Mouse (Mus musculus) thymus, adult 2 months (tissue): Measurements from ENCODE around the gene Zbtb22. TPM values are rescaled to one million over a fixed set of nuclear protein-coding genes. Genes with fewer than 3 reads are reported as not detected.

Experiments used
- DNase-seq: peaks from one replicate; pipeline ENCODE4 v3.0.0; 2021
- H3K27ac ChIP-seq: fragments of 200-500 bp; 2 replicates; pipeline ENCODE4 v1.5.1; 2012; ENCODE audit warnings: low read length, control low read depth; ENCODE audit not compliant: control insufficient read depth, insufficient read depth
- H3K27me3 ChIP-seq: fragments of 200-500 bp; 2 replicates; pipeline ENCODE4 v1.6.1; 2012; ENCODE audit warnings: mild to moderate bottlenecking, low read length, moderate library complexity, mixed read lengths; ENCODE audit not compliant: control insufficient read depth, insufficient read depth
- H3K36me3 ChIP-seq: fragments of 200-500 bp; 2 replicates; pipeline ENCODE4 v1.6.1; 2012; ENCODE audit warnings: mild to moderate bottlenecking, low read length, moderate library complexity; ENCODE audit not compliant: control insufficient read depth, insufficient read depth
- H3K4me1 ChIP-seq: fragments of 200-500 bp; replicated peaks from 2 replicates; pipeline ENCODE4 v1.6.1; 2012; ENCODE audit warnings: low read length; ENCODE audit not compliant: control insufficient read depth, insufficient read depth
- H3K4me3 ChIP-seq: fragments of 200-500 bp; 2 replicates; pipeline ENCODE4 v1.5.1; 2012; ENCODE audit warnings: mild to moderate bottlenecking, low read length, control low read depth, moderate library complexity; ENCODE audit not compliant: control insufficient read depth, insufficient read depth
- CTCF ChIP-seq: fragments of 200-500 bp; IDR thresholded peaks from 2 replicates; pipeline ENCODE4 v1.5.1; 2012; ENCODE audit warnings: mild to moderate bottlenecking, control low read depth, low read length, moderate library complexity, borderline replicate concordance; ENCODE audit not compliant: control insufficient read depth, poor library complexity, insufficient read depth; ENCODE audit errors: extremely low read depth
- POLR2A ChIP-seq: fragments of 200-500 bp; IDR thresholded peaks from 2 replicates; pipeline ENCODE4 v1.6.1; 2012; ENCODE audit warnings: mild to moderate bottlenecking, low read length, control low read depth, moderate library complexity; ENCODE audit not compliant: control insufficient read depth, poor library complexity, insufficient read depth; ENCODE audit errors: extremely low read depth
- WGBS: fragments of 180-500 bp; shearing (Covaris S2); methylation state at CpG from one replicate; pipeline ENCODE4 v1.1.7; 2018; 5-methylcytosine and 5-hydroxymethylcytosine counted together
- polyA plus RNA-seq: library from polyadenylated mRNA; depleted of rRNA; stranded (reverse); fragments of >200 nt; gene quantifications from 2 replicates; pipeline ENCODE4 v1.2.3, GENCODE M21; 2012

Zbtb22 gene
- polyA plus RNA-seq, 1 experiment, result 120 TPM

GRCm38 (mm10) chr17:33908331-33909076, 7.2 kb upstream of the Zbtb22 start:
- peaks cover 21% of the 10 kb centered on the region for H3K4me1 ChIP-seq
- H3K4me3 ChIP-seq, result peak overlapping the region; percentile 62
- WGBS, result under 1% methylated on average over 44 of the region's 44 CpGs
- H3K27ac ChIP-seq, result peak overlapping the region; percentile 18
- no peak for TF ChIP-seq POLR2A
- peak; percentile 50 for DNase-seq
- H3K27me3 ChIP-seq, result no peaks in the 10 kb centered on the region
- peaks cover 19% of the 10 kb centered on the region for H3K36me3 ChIP-seq

DNA sequence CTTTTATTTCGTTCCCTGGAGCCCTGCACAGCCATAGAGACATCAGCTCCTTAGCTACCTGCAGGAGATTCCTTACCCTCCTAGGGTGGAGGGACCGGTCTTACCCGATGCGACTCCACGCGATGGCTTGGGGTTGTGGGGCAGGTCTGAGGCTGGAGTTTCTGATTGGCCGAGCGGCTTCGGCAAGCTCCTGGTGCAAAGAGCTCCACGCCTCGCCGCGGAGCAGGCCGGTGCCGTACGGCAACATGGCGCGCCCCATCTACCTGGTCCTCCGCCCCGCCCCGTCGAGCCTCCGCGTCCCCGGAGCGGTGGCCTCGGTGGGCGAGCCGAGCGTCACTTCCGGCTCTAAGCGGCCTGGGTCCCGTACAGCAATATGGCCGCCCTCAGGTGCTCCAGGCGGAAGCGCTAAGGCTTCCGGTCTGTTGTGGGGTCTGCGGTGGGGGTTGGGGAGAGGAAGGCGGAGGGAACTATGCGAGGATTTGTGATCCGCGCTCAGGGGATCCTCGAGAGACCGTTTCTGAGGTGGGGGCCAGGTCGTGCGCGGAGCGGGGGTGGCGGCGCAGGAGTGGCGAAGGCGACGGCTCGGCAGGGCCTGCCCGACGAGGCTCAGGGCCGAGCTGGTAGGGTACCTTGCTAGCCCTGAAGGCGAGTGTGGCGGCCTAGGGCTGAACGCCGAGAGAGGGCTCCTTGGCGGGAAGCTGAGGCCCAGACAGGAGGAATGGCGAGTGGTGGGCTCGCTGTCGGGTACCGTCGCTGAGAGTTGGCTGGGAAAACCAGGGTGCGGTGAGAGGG, 6.4 kb upstream of the Zbtb22 start, which contains the start of gene Daxx:
TSS of gene Daxx (plus strand) at position 338 of the 792 bp plus-strand sequence.
- no peaks in the 10 kb centered on the region for H3K27me3 ChIP-seq
- peak within 1 kb of the TSS; percentile 94 for H3K4me3 ChIP-seq
- peak within 1 kb of the TSS; percentile 85 for H3K27ac ChIP-seq
- peaks cover 18% of the 10 kb centered on the region for H3K4me1 ChIP-seq
- TF ChIP-seq CTCF, result peak; percentile 46; the same call in 1 of the 2 replicates
- TF ChIP-seq POLR2A, result peak; percentile 70
- peak; percentile 99 for DNase-seq
- H3K36me3 ChIP-seq, result peaks cover 25% of the 10 kb centered on the region
- 2% methylated on average over 68 of the region's 68 CpGs for WGBS

GRCm38 (mm10) chr17:33909869-33910250, 5.8 kb upstream of the Zbtb22 start:
- no peaks in the 10 kb centered on the region for H3K27me3 ChIP-seq
- WGBS, result under 1% methylated on average over 14 of the region's 14 CpGs
- peak overlapping the region; percentile 85 for H3K27ac ChIP-seq
- H3K36me3 ChIP-seq, result peaks cover 25% of the 10 kb centered on the region
- TF ChIP-seq CTCF, result no peak
- no peak; the same call in 1 of the 2 replicates for TF ChIP-seq POLR2A
- DNase-seq, result peak; percentile 58
- peaks cover 19% of the 10 kb centered on the region for H3K4me1 ChIP-seq
- H3K4me3 ChIP-seq, result peak overlapping the region; percentile 94

- H3K4me3 ChIP-seq, result peak overlapping the region; percentile 94
- no peak for TF ChIP-seq CTCF
- TF ChIP-seq POLR2A, result no peak
- WGBS, result 48% methylated on average over 11 of the region's 11 CpGs
- DNase-seq, result no peak
- H3K27me3 ChIP-seq, result no peaks in the 10 kb centered on the region
- H3K27ac ChIP-seq, result peak overlapping the region; percentile 85; the same call in 1 of the 2 replicates
- H3K36me3 ChIP-seq, result peaks cover 25% of the 10 kb centered on the region
- peaks cover 23% of the 10 kb centered on the region for H3K4me1 ChIP-seq
Measured at GRCm38 (mm10) chr17:33910346-33911051, 5.2 kb upstream of the Zbtb22 start.

DNA sequence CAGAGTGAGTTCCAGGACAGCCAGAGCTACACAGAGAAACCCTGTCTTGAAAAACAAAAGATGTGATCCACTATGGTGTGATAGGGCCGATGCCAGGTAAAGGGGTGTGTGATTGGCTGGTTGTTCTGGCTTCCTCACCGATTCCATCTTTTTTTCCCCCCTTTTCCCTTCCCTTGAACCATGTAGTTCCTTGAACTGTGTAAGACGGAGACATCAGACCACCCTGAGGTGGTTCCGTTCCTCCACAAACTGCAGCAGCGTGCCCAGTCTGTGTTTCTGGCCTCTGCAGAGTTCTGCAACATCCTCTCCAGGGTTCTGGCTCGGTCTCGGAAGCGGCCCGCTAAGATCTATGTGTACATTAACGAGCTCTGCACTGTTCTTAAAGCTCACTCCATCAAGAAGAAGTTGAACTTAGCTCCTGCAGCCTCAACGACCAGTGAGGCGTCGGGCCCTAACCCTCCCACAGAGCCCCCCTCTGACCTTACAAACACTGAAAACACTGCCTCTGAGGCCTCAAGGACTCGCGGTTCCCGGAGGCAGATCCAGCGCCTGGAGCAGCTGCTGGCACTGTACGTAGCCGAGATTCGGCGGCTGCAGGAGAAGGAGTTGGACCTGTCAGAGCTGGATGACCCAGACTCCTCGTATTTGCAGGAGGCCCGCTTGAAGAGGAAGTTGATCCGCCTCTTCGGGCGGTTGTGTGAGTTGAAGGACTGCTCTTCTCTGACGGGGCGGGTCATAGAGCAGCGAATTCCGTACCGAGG, 4.5 kb upstream of the Zbtb22 start:
- no peaks in the 10 kb centered on the region for H3K27me3 ChIP-seq
- H3K4me3 ChIP-seq, result no peak overlapping the region
- H3K36me3 ChIP-seq, result peaks cover 25% of the 10 kb centered on the region
- WGBS, result 93% methylated on average over 31 of the region's 31 CpGs
- DNase-seq, result no peak
- peaks cover 23% of the 10 kb centered on the region for H3K4me1 ChIP-seq
- H3K27ac ChIP-seq, result no peak overlapping the region
- TF ChIP-seq POLR2A, result no peak
- no peak for TF ChIP-seq CTCF
